Mouse (Mus musculus): ENCODE data around the gene Gm44502.

Gm44502 gene

DNA sequence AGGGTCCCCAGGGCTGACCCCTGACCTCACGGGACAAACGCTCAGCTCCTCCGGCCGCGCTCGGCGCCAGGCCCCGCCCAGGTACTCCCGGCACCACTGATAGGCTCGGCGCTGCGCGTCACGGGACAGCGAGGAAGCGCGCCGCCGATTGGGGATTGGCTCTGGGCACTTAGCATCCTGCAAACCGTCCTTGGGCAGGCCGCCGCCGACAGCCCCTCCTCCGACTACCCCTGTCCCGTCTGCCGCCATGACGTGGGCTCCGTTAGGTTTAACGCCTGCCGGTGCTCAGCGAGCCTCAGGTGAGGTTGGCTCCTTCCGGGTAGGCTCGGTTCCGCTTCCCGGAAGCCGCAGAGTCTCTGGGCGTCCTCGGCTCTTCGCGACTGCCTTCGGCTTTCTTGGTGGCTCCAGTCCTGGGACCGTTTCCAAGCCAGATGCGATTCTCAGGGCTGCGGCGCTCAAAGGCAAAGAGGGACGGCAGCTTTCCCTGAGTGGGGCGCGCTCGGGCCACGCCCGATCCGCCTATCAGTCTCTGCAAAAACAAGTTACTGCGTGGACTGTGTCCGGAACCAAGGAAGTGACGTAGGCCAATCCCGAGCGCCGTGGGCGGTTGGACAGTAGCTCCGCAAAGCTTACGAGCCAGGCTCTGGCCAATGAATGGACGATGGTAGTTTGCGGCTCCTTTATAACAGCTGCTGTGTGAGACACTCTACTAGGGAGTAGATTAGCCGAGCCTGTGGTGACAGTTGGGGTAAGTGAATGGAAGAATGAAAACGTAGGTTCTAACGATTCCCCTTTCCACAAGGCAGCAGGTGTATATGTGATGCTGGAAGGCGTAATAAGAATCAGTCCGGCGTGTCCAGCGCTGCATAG is at the start of gene Gm44502, which contains the start of the genes C730034F03Rik and Chkb:
Gm44502 (minus strand) TSS at position 345 of the 870 bp plus-strand sequence.
C730034F03Rik (plus strand) TSS at position 238 of the 870 bp plus-strand sequence.
Chkb (minus strand) TSS at position 557 of the 870 bp plus-strand sequence.
- peak; percentile 87 for DNase-seq (ENCODE audit: low read depth, low spot score)

DNA sequence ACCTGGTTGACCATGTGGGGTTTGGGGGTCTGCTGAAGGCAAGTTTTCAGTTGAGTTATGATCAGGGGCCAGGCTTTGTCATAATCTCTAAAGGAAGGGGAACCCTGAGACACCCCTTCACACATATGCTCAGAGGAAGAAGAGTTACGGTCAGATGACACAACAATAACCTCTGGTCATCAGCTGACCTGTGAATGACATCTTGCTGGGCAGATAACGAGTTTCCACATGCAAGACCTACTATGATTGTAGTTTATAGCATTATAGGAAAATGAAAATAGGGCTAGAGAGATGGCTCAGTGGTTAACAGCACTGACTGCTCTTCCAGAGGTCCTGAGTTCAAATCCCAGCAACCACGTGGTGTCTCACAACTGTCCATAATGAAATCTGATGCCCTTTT is 49.1 kb upstream of the Gm44502 start:
- DNase-seq (ENCODE audit: low read depth, low spot score) = no peak

DNA sequence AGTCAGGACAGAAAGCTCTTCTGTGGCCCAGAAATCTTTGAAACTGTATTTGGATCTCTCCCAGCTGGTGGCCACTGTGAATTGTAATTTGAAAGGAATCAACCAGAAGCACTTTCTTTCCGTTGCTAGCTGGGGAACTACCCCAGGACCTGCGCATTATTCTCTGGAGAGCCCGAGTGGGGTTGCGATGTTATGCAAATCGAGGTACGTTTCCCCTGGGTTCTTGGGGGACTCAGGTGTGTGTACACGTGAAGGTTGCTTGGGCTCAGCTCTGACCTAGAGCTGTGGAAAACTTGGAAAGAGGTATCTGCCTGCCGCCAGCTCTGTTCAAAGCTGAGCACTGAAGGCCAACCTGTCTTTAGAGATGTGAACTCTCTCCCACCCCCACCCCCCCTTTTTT is 48.3 kb upstream of the Gm44502 start:
- DNase-seq (ENCODE audit: low read depth, low spot score) = no peak

DNA sequence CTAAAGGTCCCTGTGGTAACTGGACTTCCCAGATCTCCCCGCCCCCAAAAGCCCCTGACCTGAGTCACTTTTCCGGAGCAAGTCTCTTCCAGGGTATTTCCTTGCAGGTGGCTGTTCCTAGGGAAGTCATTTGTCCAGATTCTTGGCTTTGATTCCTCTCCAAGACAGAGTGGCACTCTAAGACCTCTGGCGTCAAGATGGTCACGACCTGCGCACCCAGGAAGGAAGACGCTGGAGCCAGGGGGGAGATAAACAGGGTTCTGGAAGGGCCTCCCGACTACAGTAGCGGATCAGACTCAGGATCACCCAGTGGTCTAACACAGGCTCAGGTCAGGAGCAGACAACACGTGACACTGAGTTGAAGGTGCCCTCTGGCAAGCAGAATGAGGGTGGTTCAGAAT is 47.6 kb upstream of the Gm44502 start, which contains the start of gene Arsa:
Arsa (minus strand) TSS at position 335 of the 401 bp plus-strand sequence.
- DNase-seq (ENCODE audit: low read depth, low spot score) = no peak

- DNase-seq (ENCODE audit: low read depth, low spot score) = no peak
Observed at GRCm38 (mm10) chr15:89476475-89476815, 46.9 kb upstream of the Gm44502 start.

GRCm38 (mm10) chr15:89475611-89476474 is 46.3 kb upstream of the Gm44502 start:
- peak; percentile 70 for DNase-seq (ENCODE audit: low read depth, low spot score)

GRCm38 (mm10) chr15:89475293-89475600 is 45.8 kb upstream of the Gm44502 start:
- DNase-seq (ENCODE audit: low read depth, low spot score) = no peak

- no peak for DNase-seq (ENCODE audit: low read depth, low spot score)
Observed at GRCm38 (mm10) chr15:89474596-89475292, 45.2 kb upstream of the Gm44502 start.

- DNase-seq (ENCODE audit: low read depth, low spot score) = no peak
Observed at GRCm38 (mm10) chr15:89473921-89474320, 44.4 kb upstream of the Gm44502 start.

- no peak for DNase-seq (ENCODE audit: low read depth, low spot score)
Observed at GRCm38 (mm10) chr15:89473370-89473769, 43.9 kb upstream of the Gm44502 start.

- no peak for DNase-seq (ENCODE audit: low read depth, low spot score)
Observed at GRCm38 (mm10) chr15:89471476-89471875, 42.0 kb upstream of the Gm44502 start.

DNA sequence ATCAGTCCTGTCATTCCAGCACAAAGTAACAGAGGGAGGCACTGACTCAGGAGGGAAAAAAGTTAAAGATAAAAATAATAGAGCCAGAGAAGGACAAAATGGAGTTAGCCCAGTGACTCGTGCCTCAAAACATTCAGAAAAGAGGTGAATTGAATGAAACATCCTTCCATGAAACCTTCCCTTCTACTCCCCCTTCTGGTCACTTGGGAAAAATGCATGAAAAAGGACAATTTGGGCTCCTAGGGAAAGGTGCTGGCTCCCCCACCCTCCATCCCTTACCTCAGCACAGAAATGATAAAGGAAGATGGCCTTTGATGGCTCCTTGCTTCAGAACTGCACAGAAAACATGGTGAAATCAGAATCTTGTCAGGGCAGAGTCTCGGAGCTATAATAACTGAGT is 39.1 kb upstream of the Gm44502 start:
- DNase-seq (ENCODE audit: low read depth, low spot score) = peak; percentile 19

- peak; percentile 52 for DNase-seq (ENCODE audit: low read depth, low spot score)
Observed at GRCm38 (mm10) chr15:89465052-89465451, 35.6 kb upstream of the Gm44502 start.

GRCm38 (mm10) chr15:89463334-89464235 is 34.1 kb upstream of the Gm44502 start:
- no peak for DNase-seq (ENCODE audit: low read depth, low spot score)

DNA sequence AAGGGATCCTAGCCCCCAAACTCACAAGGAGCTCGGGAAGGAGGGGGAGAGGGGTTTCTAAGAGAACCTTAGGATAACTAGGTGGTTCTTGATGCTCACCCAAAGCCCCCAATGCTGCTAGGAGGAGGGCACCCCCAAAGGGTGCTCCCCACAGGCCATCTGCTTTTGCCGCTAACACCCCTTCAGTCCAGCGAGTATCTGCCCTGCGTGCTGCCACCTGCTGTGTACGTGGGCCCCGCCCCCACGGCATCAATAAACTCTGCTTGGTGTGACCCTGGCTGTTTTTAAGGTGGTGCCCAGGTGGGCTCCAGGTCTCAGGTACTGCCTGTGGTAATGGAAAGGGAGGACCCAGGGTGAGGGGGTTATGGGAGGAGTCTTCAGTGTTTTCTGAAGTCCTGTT is 32.7 kb upstream of the Gm44502 start:
- DNase-seq (ENCODE audit: low read depth, low spot score) = no peak

DNA sequence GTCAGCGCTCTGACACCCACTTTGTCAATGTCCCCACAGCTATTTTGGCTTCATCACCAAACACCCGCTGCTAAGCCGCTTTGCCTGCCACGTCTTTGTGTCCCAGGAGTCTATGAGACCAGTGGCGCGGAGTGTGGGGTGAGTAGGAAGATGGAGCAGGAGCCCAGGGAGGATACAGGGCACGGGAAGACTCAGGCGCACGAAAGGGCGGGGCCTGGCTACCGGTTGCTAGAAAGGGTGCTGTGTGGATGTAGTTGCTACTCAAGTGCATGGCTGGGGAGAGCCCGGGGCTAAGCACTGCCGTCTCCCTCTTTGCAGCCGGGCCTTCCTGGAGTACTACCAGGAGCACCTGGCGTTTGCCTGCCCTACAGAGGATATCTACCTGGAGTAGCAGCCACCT is 31.8 kb upstream of the Gm44502 start:
- DNase-seq (ENCODE audit: low read depth, low spot score) = no peak

DNA sequence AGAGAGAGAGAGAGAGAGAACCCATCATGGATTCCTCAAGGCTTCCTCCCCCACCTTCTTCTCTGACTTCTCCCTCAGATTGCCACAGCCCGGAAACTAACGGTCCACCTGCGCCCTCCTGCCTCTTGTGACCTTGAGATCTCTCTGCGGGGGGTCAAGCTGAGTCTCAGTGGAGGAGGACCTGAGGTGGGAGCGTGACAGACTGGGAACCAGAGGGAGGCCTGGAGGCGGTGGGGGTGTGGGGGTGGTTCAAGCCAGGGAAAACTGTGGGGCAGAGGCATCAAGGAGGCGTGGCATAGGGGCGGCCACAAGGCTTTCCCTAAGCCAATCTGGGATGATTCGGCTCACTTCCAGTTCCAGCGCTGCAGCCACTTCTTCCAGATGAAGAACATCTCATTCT is 30.8 kb upstream of the Gm44502 start:
- DNase-seq (ENCODE audit: low read depth, low spot score) = no peak

DNA sequence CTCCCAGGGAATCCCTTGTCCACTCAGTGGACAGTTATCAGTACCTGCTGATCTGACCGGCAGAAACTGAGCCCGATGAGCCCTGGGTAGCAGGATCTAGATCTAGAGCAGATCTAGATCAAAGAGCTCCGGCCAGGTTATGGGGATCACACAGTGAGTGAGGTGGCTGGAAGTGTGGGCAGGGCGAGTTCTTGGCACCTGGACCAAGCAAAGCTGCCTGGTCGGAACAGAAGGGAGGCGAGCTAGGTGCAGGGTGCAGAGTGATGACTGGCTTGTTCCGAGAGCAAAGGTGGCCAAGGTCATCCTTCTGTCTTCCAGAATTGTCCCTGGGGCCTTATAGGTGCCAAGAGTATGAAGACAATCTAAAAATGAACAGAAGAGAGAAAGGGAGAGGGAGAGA is 30.3 kb upstream of the Gm44502 start:
- no peak for DNase-seq (ENCODE audit: low read depth, low spot score)

DNA sequence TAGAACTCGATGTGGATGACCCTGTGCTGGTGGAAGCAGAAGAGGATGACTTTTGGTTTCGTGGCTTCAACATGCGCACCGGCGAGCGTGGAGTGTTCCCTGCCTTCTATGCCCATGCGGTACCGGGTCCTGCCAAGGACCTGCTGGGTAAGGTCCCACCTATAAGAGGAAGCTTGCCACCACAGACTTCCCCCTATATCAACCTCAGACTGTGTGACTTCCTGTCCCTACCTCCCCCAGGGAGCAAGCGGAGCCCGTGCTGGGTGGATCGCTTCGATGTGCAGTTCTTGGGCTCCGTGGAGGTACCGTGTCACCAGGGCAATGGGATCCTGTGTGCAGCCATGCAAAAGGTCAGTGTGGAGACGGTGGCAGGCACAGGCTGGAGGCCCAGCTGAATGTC is 29.4 kb upstream of the Gm44502 start:
- no peak for DNase-seq (ENCODE audit: low read depth, low spot score)

DNA sequence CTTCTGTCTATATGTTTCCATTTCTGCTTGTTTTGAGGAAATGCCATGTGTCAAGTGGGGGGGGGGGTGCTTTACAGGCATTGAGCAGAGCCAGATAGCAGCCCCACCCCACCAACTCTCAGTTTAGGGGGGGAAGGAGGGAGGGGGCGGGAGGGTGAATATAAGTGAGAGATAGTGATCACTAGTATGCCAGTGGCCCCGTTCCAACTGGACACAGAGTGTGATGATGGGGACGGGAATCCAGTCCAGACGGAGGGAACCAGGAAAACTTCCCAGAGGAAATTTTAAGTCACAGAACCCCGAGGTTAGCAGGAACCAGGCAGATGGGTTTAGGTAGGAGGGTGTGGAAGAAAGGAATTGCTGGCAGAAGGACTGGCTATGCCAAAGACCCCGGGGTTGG is 26.1 kb upstream of the Gm44502 start:
- no peak for DNase-seq (ENCODE audit: low read depth, low spot score)

DNA sequence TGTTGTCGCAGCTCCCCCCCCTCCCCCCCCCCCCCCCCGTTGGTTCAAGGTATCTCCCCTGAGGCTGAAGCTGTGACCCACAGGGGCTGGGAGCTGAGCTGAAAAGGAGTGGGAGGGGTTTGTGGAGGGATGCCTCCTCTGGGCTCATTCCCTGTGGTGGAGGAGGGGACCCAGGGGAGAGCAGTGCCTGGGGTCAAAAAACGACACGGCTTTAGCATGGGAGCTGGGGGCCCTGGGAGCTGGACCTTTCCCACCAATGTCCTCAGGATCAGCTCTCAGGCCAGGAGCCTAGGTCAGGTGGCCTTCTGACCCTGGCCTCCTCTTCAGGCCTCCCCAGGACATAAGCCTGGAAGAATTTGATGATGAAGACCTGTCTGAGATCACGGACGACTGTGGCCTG is 25.4 kb upstream of the Gm44502 start:
- DNase-seq (ENCODE audit: low read depth, low spot score) = no peak

Measured in retina, postnatal 7 days (tissue).